Mouse (Mus musculus) midbrain, embryonic 16.5 days (tissue): ENCODE measurements around the gene Pigh. TPM values are rescaled to one million over a fixed set of nuclear protein-coding genes. Genes with fewer than 3 reads are reported as not detected.

Experiments
- ATAC-seq: fragments of 200-750 bp; cut with Nextera tagmentation; 2 replicates; pipeline ENCODE4 v1.8.0; 2017; ENCODE audit warnings: moderate TSS enrichment
- H3K27ac ChIP-seq: fragments of 300-500 bp; sonication (generic); 2 replicates; pipeline ENCODE4 v1.5.1; 2014; ENCODE audit warnings: mild to moderate bottlenecking, low read length, mixed read lengths
- H3K27me3 ChIP-seq: fragments of 300-500 bp; sonication (generic); 2 replicates; pipeline ENCODE4 v1.6.1; 2014; ENCODE audit warnings: low read depth, low read length, mixed read lengths; ENCODE audit not compliant: control insufficient read depth, insufficient read depth
- H3K36me3 ChIP-seq: fragments of 300-500 bp; sonication (generic); 2 replicates; pipeline ENCODE4 v1.6.1; 2014; ENCODE audit warnings: mild to moderate bottlenecking, low read length, moderate library complexity, mixed read lengths; ENCODE audit not compliant: control insufficient read depth, insufficient read depth
- H3K4me1 ChIP-seq: fragments of 300-500 bp; sonication (generic); 2 replicates; pipeline ENCODE4 v1.6.1; 2014; ENCODE audit warnings: mild to moderate bottlenecking, low read length, mixed read lengths; ENCODE audit not compliant: control insufficient read depth, insufficient read depth
- H3K4me2 ChIP-seq: fragments of 300-500 bp; sonication (generic); 2 replicates; pipeline ENCODE4 v1.6.1; 2014; ENCODE audit warnings: mild to moderate bottlenecking, low read length, mixed read lengths
- H3K4me3 ChIP-seq: fragments of 300-500 bp; sonication (generic); 2 replicates; pipeline ENCODE4 v1.5.1; 2014; ENCODE audit warnings: low read depth, mild to moderate bottlenecking, low read length, moderate library complexity, mixed read lengths
- H3K9ac ChIP-seq: fragments of 300-500 bp; sonication (generic); 2 replicates; pipeline ENCODE4 v1.6.1; 2014; ENCODE audit warnings: low read depth, low read length, mixed read lengths
- H3K9me3 ChIP-seq: fragments of 300-500 bp; sonication (generic); replicated peaks from 2 replicates; pipeline ENCODE4 v1.6.1; 2014; ENCODE audit warnings: mild to moderate bottlenecking, low read length, mixed read lengths; ENCODE audit not compliant: control insufficient read depth, poor library complexity, severe bottlenecking
- WGBS: fragments of 180-500 bp; shearing (Covaris S2); extraction: QIAGEN DNeasy Blood & Tissue Kit; methylation state at CpG from one replicate; pipeline ENCODE4 v1.1.7; 2014; 5-methylcytosine and 5-hydroxymethylcytosine counted together
- polyA plus RNA-seq: library from polyadenylated mRNA; unstranded; fragments of >200 nt; fragmentation: Nextera tagmentation; extraction: Ambion mirVana; gene quantifications from 2 replicates; pipeline ENCODE4 v1.2.1, GENCODE M21; 2015

Gene Pigh
- polyA plus RNA-seq, 1 experiment from 2014 or later: 19.6 TPM

DNA sequence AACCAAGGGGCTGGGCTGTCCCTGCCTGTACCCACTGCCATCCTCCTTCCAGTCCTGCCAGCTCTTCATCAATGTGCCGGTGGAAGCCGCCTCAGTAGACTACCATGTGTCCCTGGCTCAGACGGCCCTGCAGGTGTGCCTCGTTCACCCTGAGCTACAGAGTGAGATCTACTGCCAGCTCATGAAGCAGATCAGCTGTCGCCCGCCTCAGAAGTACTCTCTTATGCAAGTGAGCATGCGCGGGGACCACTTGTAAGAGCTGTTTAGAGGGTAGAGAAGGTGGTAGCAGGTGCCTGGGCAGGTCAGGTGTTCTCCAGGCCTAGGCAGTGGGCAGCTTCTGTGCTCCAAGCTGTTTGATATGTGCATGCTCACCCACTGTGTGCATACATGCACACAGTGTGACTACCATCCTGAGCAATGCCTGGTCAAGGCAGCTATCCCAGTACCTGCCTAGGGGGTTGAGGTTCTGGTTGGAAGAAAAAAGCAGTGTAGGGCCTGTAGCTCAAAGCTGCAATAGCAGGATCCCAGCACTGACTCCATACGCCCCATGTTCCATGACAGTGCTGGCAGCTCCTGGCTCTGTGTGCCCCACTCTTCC lies 18.6 kb downstream of the Pigh start:
- peaks cover 7% of the 10 kb centered on the region for H3K36me3 ChIP-seq
- no peaks in the 10 kb centered on the region for H3K27me3 ChIP-seq
- no peaks in the 10 kb centered on the region for H3K9me3 ChIP-seq
- no peak overlapping the region for H3K4me3 ChIP-seq
- no peak for ATAC-seq
- WGBS: 90% methylated on average over 9 of the region's 9 CpGs
- no peak overlapping the region for H3K4me2 ChIP-seq
- H3K27ac ChIP-seq: no peak overlapping the region
- H3K9ac ChIP-seq: no peak overlapping the region
- H3K4me1 ChIP-seq: no peaks in the 10 kb centered on the region

GRCm38 (mm10) chr12:79069916-79070315 lies 19.5 kb downstream of the Pigh start:
- Histone ChIP-seq H3K27me3 (no peaks in the 10 kb centered on the region), H3K36me3 (peaks cover 6% of the 10 kb centered on the region), H3K4me2 (no peak overlapping the region), H3K27ac (no peak overlapping the region), H3K9ac (no peak overlapping the region), H3K4me1 (no peaks in the 10 kb centered on the region), H3K9me3 (no peaks in the 10 kb centered on the region), H3K4me3 (no peak overlapping the region)
- ATAC-seq: no peak
- WGBS: 90% methylated on average over 6 of the region's 6 CpGs

GRCm38 (mm10) chr12:79069187-79069608 lies 20.3 kb downstream of the Pigh start:
- no peak for ATAC-seq
- 88% methylated on average over 6 of the region's 6 CpGs for WGBS
- Histone ChIP-seq H3K27me3 (no peaks in the 10 kb centered on the region), H3K27ac (no peak overlapping the region), H3K9ac (no peak overlapping the region), H3K4me3 (no peak overlapping the region), H3K4me2 (no peak overlapping the region), H3K9me3 (no peaks in the 10 kb centered on the region), H3K4me1 (no peaks in the 10 kb centered on the region), H3K36me3 (peaks cover 6% of the 10 kb centered on the region)

DNA sequence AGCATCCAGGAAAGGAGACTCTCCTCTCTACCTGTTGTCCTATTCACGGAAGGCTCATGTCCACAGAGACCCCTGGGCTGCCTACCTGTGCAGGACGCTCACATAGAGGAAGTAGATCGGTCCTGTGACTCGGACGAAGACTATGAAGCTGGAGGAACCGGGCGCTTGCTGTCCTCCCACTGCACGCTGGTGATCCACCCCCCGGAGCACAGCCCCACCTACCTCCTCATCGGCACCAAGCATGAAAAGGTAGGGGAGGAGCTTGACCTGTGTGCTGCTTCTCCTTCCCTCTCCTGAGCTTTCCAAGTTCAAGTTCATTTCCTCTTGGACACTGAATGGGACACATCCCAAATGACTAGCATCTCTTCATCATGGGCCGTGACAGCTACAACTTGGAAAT lies 21.1 kb downstream of the Pigh start:
- 87% methylated on average over 10 of the region's 11 CpGs for WGBS
- H3K36me3 ChIP-seq: peaks cover 6% of the 10 kb centered on the region
- no peaks in the 10 kb centered on the region for H3K9me3 ChIP-seq
- H3K27ac ChIP-seq: no peak overlapping the region
- H3K9ac ChIP-seq: no peak overlapping the region
- ATAC-seq: no peak
- no peak overlapping the region for H3K4me2 ChIP-seq
- no peaks in the 10 kb centered on the region for H3K27me3 ChIP-seq
- no peaks in the 10 kb centered on the region for H3K4me1 ChIP-seq
- no peak overlapping the region for H3K4me3 ChIP-seq

- H3K9me3 ChIP-seq: no peaks in the 10 kb centered on the region
- no peak overlapping the region for H3K9ac ChIP-seq
- no peak overlapping the region for H3K4me3 ChIP-seq
- no peak overlapping the region for H3K27ac ChIP-seq
- H3K4me2 ChIP-seq: no peak overlapping the region
- peaks cover 4% of the 10 kb centered on the region; the same call in 1 of the 2 replicates for H3K36me3 ChIP-seq
- 95% methylated on average over 5 of the region's 5 CpGs for WGBS
- H3K4me1 ChIP-seq: no peaks in the 10 kb centered on the region
- H3K27me3 ChIP-seq: no peaks in the 10 kb centered on the region
- ATAC-seq: no peak
Measured at GRCm38 (mm10) chr12:79067526-79067925, 21.9 kb downstream of the Pigh start.

- Histone ChIP-seq H3K27me3 (no peaks in the 10 kb centered on the region), H3K9ac (no peak overlapping the region), H3K36me3 (peaks cover 4% of the 10 kb centered on the region; the same call in 1 of the 2 replicates), H3K9me3 (no peaks in the 10 kb centered on the region), H3K4me2 (no peak overlapping the region), H3K27ac (no peak overlapping the region), H3K4me3 (no peak overlapping the region), H3K4me1 (no peaks in the 10 kb centered on the region)
- WGBS: 90% methylated on average over 9 of the region's 9 CpGs
- ATAC-seq: no peak
Measured at GRCm38 (mm10) chr12:79066431-79066830, 23.0 kb downstream of the Pigh start.

- Histone ChIP-seq H3K4me2 (no peak overlapping the region), H3K27me3 (no peaks in the 10 kb centered on the region), H3K4me3 (no peak overlapping the region), H3K9me3 (no peaks in the 10 kb centered on the region), H3K27ac (no peak overlapping the region), H3K36me3 (peaks cover 7% of the 10 kb centered on the region), H3K4me1 (no peaks in the 10 kb centered on the region), H3K9ac (no peak overlapping the region)
- WGBS: 90% methylated on average over 13 of the region's 13 CpGs
- ATAC-seq: no peak
Measured at GRCm38 (mm10) chr12:79064451-79064850, 25.0 kb downstream of the Pigh start.

- no peak for ATAC-seq
- Histone ChIP-seq H3K4me3 (no peak overlapping the region), H3K9ac (no peak overlapping the region), H3K4me2 (no peak overlapping the region), H3K9me3 (no peaks in the 10 kb centered on the region), H3K27me3 (no peaks in the 10 kb centered on the region), H3K4me1 (no peaks in the 10 kb centered on the region), H3K36me3 (peaks cover 3% of the 10 kb centered on the region; the same call in 1 of the 2 replicates), H3K27ac (no peak overlapping the region)
- WGBS: 87% methylated on average over 7 of the region's 7 CpGs
Measured at GRCm38 (mm10) chr12:79060766-79061652, 28.4 kb downstream of the Pigh start.

- Histone ChIP-seq H3K27ac (no peak overlapping the region), H3K27me3 (no peaks in the 10 kb centered on the region), H3K4me1 (no peaks in the 10 kb centered on the region), H3K36me3 (peaks cover 3% of the 10 kb centered on the region; the same call in 1 of the 2 replicates), H3K4me3 (no peak overlapping the region), H3K9ac (no peak overlapping the region), H3K9me3 (no peaks in the 10 kb centered on the region), H3K4me2 (no peak overlapping the region)
- 90% methylated on average over 9 of the region's 9 CpGs for WGBS
- ATAC-seq: no peak
Measured at GRCm38 (mm10) chr12:79060134-79060533, 29.3 kb downstream of the Pigh start.
